Mouse (Mus musculus): ENCODE measurements around the gene Tex12. TPM values are rescaled to one million over a fixed set of nuclear protein-coding genes. Genes with fewer than 3 reads are reported as not detected.

The Tex12 gene
- total RNA-seq, 2 experiments from 2014 or later = not detected

- 0 out of 2 replicates have a peak, but pooled peaks have one; percentile 52 for ATAC-seq (replicated peaks; ENCODE audit: low FRiP score, low TSS enrichment, poor library complexity, severe bottlenecking)
Measured at GRCm38 (mm10) chr9:50565940-50566339, 4.8 kb upstream of the Tex12 start.

- no peak for ATAC-seq (replicated peaks; ENCODE audit: low FRiP score, low TSS enrichment, poor library complexity, severe bottlenecking)
Measured at GRCm38 (mm10) chr9:50565173-50565572, 4.0 kb upstream of the Tex12 start.

DNA sequence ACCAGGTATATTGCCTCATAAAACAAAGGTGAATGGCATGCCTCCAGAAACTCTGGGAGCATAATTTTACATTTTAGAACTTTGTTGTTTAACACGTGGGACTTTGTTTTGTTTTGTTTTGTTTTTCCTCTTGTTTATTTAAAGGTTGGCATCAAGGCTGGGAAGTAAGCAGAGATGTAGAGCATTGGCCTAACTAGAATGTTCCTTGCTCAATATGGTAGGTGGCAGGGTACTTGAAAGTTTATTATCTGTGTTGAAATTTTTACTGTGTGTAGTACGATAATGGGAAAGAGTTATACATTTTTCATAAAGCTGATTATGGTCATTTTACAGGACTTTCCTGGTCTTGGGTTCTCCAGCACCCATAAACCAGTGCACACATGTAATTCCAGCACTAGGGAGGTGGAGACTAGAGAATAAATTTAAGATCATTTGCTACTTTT is 814 bp upstream of the Tex12 start:
- no peak for ATAC-seq (replicated peaks; ENCODE audit: low FRiP score, low TSS enrichment, poor library complexity, severe bottlenecking)

DNA sequence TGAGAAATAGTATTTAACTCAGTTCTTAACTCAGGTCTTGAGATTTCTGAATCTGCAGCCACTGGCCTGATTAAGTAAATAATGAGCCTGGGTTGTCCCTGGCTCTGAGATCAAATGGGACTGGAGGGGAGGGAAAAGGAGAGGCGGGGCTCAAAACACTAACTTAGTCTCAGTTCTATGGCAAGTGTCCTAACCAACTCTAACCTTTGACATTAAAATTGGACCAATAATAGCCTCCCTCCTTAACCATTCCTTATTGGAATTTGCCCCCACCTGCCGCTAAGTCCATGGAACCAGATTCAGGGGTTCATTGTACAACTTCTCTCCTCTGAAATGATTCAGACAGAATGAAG is 6.1 kb downstream of the Tex12 start, which contains the start of gene Bco2:
Bco2 (minus strand) TSS at position 88 of the 353 bp plus-strand sequence.
- no peak for ATAC-seq (replicated peaks; ENCODE audit: low FRiP score, low TSS enrichment, poor library complexity, severe bottlenecking)

- ATAC-seq (replicated peaks; ENCODE audit: low FRiP score, low TSS enrichment, poor library complexity, severe bottlenecking) = no peak
Measured at GRCm38 (mm10) chr9:50554241-50555093, 6.7 kb downstream of the Tex12 start, which contains the start of gene Il18. Gene Il18, plus strand, starts transcription at chr9:50554827.

DNA sequence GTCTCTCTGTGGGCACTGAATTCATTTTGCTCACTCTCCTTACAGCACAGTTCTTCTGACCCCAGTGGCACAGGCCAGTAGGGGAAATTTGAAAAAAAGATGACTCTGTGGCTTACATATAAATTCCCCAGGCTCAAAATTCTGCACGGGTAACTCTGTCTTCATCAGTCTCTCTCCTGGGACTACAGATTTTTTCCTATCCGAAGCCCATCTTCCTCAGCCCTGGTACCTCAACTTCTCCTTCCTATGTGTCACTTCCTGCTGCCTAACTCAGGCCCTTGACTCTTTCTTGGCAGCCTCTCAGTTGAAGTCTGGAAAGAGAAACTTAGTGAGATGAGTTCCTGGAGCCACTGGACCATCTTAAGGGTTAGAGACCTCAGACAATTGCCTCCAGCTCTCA is 7.6 kb downstream of the Tex12 start:
- no peak for ATAC-seq (replicated peaks; ENCODE audit: low FRiP score, low TSS enrichment, poor library complexity, severe bottlenecking)

DNA sequence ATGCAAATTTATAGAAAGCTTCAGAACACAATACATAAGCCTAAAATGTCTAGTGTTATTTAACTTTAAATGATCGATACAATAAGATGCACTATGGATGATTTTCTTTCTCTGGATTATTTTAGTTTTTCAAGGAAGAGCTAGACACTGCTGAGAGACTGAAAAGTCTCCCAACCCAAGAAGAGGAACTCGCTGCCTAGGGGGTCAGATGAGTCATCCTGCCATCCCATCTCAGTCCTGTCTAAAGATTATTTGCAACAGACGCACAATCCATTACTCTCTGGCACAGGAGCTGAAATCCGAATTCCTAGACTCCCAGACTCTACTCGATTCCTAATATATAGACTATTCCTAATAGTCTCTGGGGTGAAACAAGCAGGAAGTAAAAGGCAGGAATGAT is 8.9 kb downstream of the Tex12 start:
- ATAC-seq (replicated peaks; ENCODE audit: low FRiP score, low TSS enrichment, poor library complexity, severe bottlenecking) = no peak

GRCm38 (mm10) chr9:50548936-50549335 is 12.2 kb downstream of the Tex12 start:
- no peak for ATAC-seq (replicated peaks; ENCODE audit: low FRiP score, low TSS enrichment, poor library complexity, severe bottlenecking)

DNA sequence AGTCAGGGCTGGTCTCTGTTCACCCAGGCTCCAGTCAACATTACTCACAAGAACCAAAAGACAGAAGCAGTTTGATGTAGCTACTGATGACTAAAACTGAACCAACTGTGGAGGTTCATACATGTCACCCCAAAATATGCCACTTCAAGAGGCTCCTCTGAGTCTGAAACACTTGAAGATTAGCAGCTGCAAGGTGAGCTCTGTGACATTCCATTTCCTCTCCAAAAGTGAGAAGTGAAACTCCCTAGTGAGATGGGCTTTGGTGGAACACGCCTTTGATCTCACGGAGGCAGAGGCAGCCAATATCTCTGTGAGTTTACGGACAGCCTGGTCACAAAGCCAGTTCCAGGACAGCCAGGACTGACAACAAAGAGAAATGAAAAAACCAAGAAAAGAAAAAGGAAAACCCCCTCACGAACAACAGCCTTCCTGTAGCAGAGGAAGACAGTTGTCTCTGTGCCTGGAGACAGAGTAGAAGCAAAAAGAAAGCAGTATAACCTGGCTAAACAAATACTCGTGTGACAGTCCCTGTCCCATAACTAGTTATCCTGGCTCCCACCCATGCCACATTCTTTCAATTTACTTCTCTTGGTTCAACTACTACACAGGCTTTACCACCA is 13.2 kb downstream of the Tex12 start:
- no peak for ATAC-seq (replicated peaks; ENCODE audit: low FRiP score, low TSS enrichment, poor library complexity, severe bottlenecking)

DNA sequence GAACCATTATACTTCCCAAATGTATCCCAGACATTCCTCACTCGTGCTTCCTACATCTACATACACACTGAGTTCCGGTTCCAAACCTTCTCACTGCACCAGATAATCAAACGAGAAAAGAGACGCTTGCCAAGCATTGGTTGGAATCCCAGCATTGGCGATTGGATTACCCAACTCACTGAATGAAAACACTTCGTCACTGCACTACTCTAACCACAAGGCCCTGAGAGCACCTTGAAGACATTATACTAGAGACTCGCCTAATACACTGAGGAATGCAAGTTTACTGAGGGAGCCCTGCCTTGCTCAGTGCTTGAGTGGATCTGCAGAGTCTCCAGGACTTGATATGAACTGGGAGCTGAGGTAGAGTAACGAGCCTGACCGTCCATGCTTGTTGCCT is 18.7 kb downstream of the Tex12 start:
- no peak for ATAC-seq (replicated peaks; ENCODE audit: low FRiP score, low TSS enrichment, poor library complexity, severe bottlenecking)

DNA sequence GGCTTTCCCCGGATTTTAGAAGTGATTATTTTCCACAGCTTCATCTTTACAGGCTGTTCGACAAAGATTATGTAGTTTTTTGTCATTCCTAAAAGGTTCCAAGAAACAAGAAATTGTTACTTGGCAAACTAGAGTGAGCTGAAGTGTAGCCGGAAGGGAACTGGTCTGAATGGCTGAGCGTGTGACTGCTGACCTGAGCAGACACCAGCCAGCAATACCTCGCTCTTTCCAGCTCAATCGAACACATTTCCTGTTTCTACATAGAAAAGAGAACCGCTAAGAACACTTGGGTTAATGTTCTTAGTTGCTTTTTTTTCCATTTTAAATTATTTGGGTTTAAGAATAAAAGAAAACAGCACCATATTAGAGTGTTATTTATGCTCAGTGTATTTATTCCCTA is 21.0 kb downstream of the Tex12 start:
- no peak for ATAC-seq (replicated peaks; ENCODE audit: low FRiP score, low TSS enrichment, poor library complexity, severe bottlenecking)

GRCm38 (mm10) chr9:50537295-50537694 is 23.8 kb downstream of the Tex12 start:
- no peak for ATAC-seq (replicated peaks; ENCODE audit: low FRiP score, low TSS enrichment, poor library complexity, severe bottlenecking)

- ATAC-seq (replicated peaks; ENCODE audit: low FRiP score, low TSS enrichment, poor library complexity, severe bottlenecking) = no peak
Measured at GRCm38 (mm10) chr9:50536603-50537135, 24.5 kb downstream of the Tex12 start.

DNA sequence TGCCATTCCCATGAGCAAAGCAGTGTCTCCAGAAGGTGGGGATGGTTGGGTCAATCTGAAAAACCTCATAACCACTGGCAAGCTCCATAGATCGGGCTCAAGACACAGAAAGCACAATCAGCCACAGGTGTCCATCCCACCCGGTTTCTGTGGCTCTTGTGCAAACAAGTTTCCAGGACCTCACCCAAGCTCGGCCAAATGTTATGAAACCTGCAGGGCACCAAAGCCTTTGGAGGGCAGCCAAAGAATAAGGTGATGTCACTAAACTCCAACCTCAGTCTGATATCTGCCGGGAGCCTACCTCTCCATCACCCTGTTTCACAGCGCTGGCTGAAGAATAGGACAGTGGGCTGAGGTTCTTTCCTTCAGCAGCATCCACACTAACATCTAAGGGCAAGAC is 25.2 kb downstream of the Tex12 start:
- no peak for ATAC-seq (replicated peaks; ENCODE audit: low FRiP score, low TSS enrichment, poor library complexity, severe bottlenecking)

- peak; percentile 36; the same call in 1 of the 2 replicates for ATAC-seq (replicated peaks; ENCODE audit: low FRiP score, low TSS enrichment, poor library complexity, severe bottlenecking)
Measured at GRCm38 (mm10) chr9:50533791-50534190, 27.3 kb downstream of the Tex12 start.

- peak; percentile 58 for ATAC-seq (replicated peaks; ENCODE audit: low FRiP score, low TSS enrichment, poor library complexity, severe bottlenecking)
Measured at GRCm38 (mm10) chr9:50533328-50533727, 27.8 kb downstream of the Tex12 start.

DNA sequence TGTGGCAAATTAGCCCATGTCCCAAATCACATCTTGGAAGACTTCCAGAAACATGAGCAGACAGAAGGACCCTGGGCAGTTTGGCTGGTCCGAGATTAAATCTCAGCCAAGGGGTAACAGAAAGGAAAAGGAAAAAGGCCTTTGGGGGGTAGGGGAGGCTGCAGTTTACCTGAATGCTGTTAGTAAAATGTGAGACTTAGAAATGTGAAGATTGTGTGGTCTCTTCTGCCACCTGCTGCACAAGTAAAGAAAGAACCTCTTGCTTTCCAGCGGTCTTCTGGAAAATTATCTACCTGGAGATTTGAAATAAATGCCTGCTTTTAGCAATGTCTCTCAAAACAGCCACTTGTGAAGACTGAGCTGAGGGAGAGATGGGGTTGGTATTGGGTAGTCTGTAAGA is 30.2 kb downstream of the Tex12 start:
- ATAC-seq (replicated peaks; ENCODE audit: low FRiP score, low TSS enrichment, poor library complexity, severe bottlenecking) = no peak

- peak; percentile 82 for ATAC-seq (replicated peaks; ENCODE audit: low FRiP score, low TSS enrichment, poor library complexity, severe bottlenecking)
Measured at GRCm38 (mm10) chr9:50528293-50528892, 32.7 kb downstream of the Tex12 start, which contains the start of gene Pts. Gene Pts, minus strand, starts transcription at chr9:50528724.

- ATAC-seq (replicated peaks; ENCODE audit: low FRiP score, low TSS enrichment, poor library complexity, severe bottlenecking) = peak; percentile 65
Measured at GRCm38 (mm10) chr9:50527860-50528259, 33.3 kb downstream of the Tex12 start.

DNA sequence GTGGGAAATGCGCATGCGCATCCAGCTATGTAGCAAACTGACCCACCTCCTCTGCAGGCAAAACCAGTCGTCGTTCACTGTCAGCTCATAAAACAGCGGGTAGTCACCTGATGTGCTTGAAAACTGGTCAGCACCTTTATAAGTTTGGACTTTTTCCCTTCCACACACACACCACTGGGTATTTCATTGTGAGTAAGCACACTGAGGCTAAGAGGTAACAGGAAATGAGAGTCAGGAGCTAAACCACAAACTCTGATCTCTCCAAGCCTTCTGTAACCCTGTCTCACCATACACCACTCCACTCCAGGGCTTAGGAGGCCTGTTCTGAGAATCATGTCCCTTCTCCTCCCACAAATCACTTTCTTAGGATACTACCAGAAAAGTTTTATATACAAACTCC is 35.5 kb downstream of the Tex12 start:
- ATAC-seq (replicated peaks; ENCODE audit: low FRiP score, low TSS enrichment, poor library complexity, severe bottlenecking) = no peak
